Mouse (Mus musculus) large intestine, adult 2 months (tissue): Measurements from ENCODE around the gene Mcts2. TPM values are rescaled to one million over a fixed set of nuclear protein-coding genes. Genes with fewer than 3 reads are reported as not detected.

Source experiments
- DNase-seq: peaks from one replicate; pipeline ENCODE4 v3.0.0-alpha.2; 2012; ENCODE audit warnings: low read depth, low spot score
- WGBS: fragments of 180-500 bp; shearing (Covaris S2); methylation state at CpG from one replicate; pipeline ENCODE4 v1.1.7; 2018; 5-methylcytosine and 5-hydroxymethylcytosine counted together
- polyA plus RNA-seq: library from polyadenylated mRNA; depleted of rRNA; stranded (reverse); fragments of >200 nt; gene quantifications from 2 replicates; pipeline ENCODE4 v1.2.3, GENCODE M21; 2012

Mcts2 gene
- polyA plus RNA-seq, 1 experiment = 6.4 TPM

DNA sequence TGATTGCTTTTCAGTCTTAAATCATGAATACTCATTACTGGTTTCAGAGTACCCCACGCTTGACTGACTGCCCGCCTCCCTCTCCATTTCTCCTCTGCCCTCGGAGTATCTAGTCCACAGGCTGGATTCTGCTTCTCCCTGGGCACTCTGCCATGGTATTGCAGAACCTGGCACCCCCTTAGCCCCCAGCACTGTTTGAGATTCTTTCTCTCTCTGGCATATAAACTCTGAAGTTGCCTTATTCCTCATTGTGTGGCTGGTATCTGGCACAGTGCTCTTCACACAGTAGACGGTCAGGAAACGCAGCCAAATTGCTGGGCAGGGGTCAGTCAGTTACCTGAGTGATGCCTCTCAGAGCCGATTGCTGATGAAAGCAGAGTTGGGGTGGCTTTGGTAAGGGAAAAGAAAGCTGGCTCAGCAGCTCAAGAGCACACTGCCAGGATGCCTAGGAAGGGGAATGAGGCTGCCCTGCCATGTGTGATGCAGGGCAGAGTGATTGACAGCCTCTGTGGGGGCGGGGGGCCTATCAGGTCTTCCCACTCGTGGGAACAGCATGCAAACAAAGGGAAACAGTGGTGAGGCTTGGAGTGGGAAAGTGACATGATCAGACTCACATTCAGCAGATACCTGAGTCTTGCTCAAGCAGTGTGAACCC, 7.0 kb upstream of the Mcts2 start:
- WGBS = 81% methylated on average over 8 of the region's 8 CpGs
- DNase-seq = no peak

DNA sequence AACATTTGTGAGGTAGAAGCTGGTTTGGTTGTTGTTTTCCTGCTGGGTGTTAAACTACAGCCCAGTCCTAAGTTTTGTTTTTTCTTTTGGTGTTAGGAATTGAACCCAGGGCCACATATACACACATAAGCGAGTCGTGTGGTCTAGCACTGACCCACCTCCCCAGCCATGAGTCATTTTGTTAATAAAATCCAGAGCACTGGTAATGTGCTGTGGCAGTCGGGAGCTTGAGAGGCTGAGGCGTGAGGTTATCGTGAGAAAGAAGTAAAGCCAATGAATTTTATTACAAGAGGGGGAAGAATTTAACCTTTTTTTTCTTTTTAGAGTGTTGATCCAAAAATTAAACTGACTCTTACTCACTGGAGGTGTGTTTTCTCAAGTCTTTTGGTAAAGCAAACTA, 3.7 kb upstream of the Mcts2 start:
- DNase-seq = no peak
- WGBS = 22% methylated on average over 5 of the region's 5 CpGs

DNA sequence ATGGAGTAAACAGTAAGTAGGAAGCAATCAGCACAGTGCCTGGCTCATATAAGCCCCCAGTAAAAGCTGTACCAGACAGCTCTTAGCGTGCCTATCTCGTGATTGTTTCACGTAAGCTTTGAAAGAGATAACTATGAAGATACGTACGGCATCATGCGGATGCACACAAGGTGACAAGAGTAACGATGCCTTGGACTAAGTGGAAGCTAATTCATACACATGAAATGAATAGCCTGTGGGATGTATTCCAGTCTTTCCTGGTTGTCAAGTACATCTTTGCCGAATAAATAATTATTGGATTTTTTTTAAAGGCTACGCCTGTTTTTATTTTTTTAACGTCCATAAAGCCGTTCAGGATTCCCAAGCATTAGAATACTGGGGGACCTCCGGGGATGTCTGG, 436 bp upstream of the Mcts2 start:
- WGBS = 59% methylated on average over 12 of the region's 12 CpGs
- no peak for DNase-seq

GRCm38 (mm10) chr2:152691564-152692217, 4.9 kb downstream of the Mcts2 start:
- no peak for DNase-seq
- WGBS = 77% methylated on average over 7 of the region's 7 CpGs

- DNase-seq = no peak
- WGBS = 6% methylated on average over 9 of the region's 9 CpGs
Measured at GRCm38 (mm10) chr2:152693233-152693632, 6.4 kb downstream of the Mcts2 start.

GRCm38 (mm10) chr2:152693735-152694134, 6.9 kb downstream of the Mcts2 start:
- DNase-seq = no peak
- 86% methylated on average over 13 of the region's 13 CpGs for WGBS

DNA sequence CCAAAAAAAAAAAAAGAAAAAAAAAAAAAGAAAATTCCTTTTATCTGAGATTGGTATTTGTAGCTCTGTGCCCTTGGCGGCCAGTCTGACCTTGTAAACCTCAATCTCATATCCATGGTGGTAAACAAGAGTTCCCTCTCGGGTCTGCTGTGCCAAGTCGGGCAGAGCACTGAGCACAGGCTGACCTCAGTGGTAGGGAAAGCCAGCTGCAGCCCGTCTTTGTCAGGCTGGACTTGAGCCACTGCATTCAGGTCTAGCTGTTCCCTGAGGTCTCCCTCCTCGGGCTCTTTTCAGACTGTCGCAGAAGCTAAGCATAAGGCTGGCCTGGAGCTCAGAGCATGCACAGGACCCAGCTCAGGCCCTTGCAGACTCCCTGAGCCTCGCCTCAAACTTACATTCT, 7.9 kb downstream of the Mcts2 start:
- DNase-seq = no peak
- WGBS = 74% methylated on average over 7 of the region's 7 CpGs

GRCm38 (mm10) chr2:152696016-152696415, 9.2 kb downstream of the Mcts2 start:
- no peak for DNase-seq
- whole genome bisulfite sequencing = 75% methylated on average over 10 of the region's 10 CpGs

DNA sequence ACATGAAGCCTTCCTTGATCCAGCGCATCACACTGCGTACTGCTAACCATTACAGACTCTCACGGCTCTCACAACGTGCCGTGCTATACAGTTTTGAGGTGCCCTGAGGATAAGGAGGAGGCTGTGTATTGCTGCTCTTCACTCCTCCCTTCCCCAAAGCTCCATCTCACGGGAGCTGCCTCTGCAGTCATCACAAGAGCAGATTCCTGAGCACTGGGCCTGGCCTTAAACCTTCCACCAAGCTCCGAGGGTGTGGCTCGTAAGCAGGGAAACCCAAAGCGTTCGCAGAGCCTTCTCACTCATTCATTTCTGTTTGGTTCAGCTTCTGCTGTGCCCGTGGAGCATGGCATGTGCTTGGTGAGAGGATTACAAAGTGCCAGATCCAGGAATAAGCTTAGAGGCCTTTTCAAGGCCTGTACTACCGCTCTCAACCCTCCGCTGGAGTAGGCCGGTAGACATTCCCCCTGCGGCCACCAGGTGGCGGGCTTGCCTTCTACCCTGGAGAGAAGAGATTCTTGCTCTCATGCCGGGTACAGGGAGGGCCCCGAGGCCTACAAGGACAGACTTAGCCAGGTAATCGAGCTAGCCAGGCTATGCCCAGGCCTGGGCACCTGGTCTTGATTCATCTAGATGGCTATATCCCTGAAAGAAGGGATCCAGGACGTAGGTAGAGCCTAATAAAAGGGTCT, 9.8 kb downstream of the Mcts2 start:
- WGBS = 35% methylated on average over 20 of the region's 20 CpGs
- DNase-seq = peak; percentile 58

DNA sequence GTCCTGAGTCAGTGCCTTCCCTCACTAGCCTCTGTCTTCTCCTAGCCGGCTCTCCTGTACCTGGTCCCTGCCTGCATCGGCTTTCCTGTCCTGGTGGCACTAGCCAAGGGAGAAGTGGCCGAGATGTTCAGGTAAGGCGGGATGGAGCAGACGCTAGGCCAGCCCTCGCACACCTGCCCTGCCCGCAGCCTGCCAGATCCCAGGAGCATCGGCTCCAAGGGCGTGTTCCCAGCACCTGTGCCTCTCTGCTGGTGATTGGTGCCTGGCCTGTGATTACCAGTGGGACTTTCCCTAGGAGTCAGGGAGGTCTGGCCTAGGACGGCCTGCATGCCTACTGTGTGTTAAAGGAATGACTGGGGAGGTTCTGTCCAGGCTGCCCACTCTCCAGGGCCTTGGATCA, 13.3 kb downstream of the Mcts2 start:
- 45% methylated on average over 10 of the region's 10 CpGs for WGBS
- no peak for DNase-seq

- 79% methylated on average over 8 of the region's 8 CpGs for WGBS
- DNase-seq = no peak
Measured at GRCm38 (mm10) chr2:152700725-152701124, 13.9 kb downstream of the Mcts2 start.

DNA sequence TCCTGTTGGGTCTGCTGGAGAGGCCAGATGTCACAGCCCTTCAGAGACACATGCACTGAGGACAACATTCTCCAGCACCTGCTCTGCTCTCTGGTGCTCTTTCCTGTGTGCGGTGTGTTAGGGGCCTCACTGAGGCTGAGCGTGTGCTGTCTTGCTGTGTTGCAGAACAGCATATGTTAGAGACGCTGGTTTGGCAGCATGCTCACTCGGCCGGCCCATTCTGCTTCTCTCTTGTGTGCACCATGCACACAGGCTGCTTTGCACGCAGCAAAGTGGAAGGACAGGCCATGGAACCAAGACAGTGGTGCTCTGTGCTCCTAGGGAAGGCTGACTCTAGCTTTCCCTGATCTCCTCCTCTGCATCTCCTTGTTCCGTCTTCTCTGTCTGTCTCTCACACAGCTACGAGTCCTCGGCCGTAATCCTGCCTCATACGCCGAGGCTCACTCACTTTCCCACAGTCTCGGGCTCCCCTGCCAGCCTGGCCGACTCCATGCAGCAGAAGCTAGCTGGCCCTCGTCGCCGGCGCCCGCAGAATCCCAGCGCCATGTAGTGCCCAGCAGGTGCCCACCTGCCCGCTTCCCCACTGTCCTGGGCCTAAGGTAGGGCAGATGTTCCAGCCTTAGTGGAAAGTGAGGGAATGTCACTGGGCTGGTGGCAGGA, 16.9 kb downstream of the Mcts2 start:
- 96% methylated on average over 21 of the region's 21 CpGs for WGBS
- no peak for DNase-seq

- WGBS = 91% methylated on average over 5 of the region's 5 CpGs
- DNase-seq = no peak
Measured at GRCm38 (mm10) chr2:152704256-152704605, 17.4 kb downstream of the Mcts2 start.

- DNase-seq = no peak
- WGBS = 94% methylated on average over 14 of the region's 14 CpGs
Measured at GRCm38 (mm10) chr2:152704811-152705370, 18.1 kb downstream of the Mcts2 start.

GRCm38 (mm10) chr2:152705993-152706571, 19.2 kb downstream of the Mcts2 start:
- no peak for DNase-seq
- 74% methylated on average over 22 of the region's 22 CpGs for WGBS

- 31% methylated on average over 7 of the region's 7 CpGs for WGBS
- DNase-seq = no peak
Measured at GRCm38 (mm10) chr2:152707186-152707585, 20.4 kb downstream of the Mcts2 start.

DNA sequence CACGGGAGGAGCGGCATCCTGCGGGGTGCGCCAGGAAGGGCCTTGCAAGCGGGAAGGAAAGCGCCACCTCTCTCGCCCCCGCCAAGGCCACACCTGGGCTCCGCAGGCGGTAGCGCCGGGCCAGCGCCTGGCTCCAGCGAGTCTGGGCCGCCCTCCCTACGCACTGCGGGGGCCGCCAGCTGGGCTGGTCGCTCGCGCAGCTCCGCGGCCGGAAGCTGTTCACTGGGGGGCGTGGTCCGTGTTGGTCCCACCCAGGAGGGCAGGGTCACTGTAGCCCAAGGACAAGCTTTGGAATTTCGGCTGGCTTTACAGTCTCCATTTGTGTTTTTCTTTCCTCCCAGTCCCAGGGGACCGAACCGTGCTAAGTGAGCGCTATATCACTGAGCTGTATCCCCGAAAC, 20.8 kb downstream of the Mcts2 start:
- 8% methylated on average over 31 of the region's 31 CpGs for WGBS
- DNase-seq = no peak

- 91% methylated on average over 5 of the region's 5 CpGs for WGBS
Measured at GRCm38 (mm10) chr2:152709066-152709465, 22.2 kb downstream of the Mcts2 start.

GRCm38 (mm10) chr2:152716241-152716772, 29.5 kb downstream of the Mcts2 start:
- no peak for DNase-seq
- 26% methylated on average over 6 of the region's 6 CpGs for WGBS

More at GRCm38 (mm10) chr2:152709066-152709465, 22.2 kb downstream of the Mcts2 start:
- DNase-seq = no peak

DNA sequence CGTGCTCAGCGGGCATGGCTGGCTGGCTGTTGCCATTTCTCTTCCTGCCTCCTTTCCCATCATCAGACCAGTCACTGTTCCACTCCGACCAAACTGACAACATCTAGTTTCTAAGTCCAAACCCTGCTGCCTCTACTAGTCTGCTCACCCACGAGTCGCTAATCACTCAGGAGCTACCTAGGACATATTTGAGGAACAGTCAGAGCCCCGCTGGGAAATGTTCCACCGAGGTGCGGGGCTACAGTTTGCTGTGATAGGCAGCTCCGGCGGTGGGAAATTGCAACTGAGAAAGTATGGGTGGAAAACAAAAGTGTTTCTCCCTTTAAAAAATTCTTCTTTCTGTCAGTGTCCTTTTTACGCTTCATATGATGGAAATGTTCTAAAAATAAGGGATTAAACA, 30.8 kb downstream of the Mcts2 start:
- 86% methylated on average over 11 of the region's 11 CpGs for WGBS
- no peak for DNase-seq
